Mouse (Mus musculus): ENCODE measurements around the gene Fbxl14. TPM values are rescaled to one million over a fixed set of nuclear protein-coding genes. Genes with fewer than 3 reads are reported as not detected.
"Not testable (repeated sequence)": the region's sequence is repeated elsewhere in the genome, so short reads cannot be mapped to it uniquely, and the experiment has no call there.

Gene Fbxl14
- total RNA-seq, 2 experiments from 2014 or later, result 9.2 to 10.5 TPM

GRCm38 (mm10) chr6:119466921-119467784, 12.3 kb upstream of the Fbxl14 start:
- ATAC-seq (replicated peaks; ENCODE audit: low FRiP score, poor library complexity, severe bottlenecking), result no peak

GRCm38 (mm10) chr6:119467785-119468059, 11.7 kb upstream of the Fbxl14 start:
- ATAC-seq (replicated peaks; ENCODE audit: low FRiP score, poor library complexity, severe bottlenecking), result no peak

- ATAC-seq (replicated peaks; ENCODE audit: low FRiP score, poor library complexity, severe bottlenecking), result no peak
Observed at GRCm38 (mm10) chr6:119470777-119471176, 8.7 kb upstream of the Fbxl14 start.

- peak; percentile 79; the same call in 1 of the 2 replicates for ATAC-seq (replicated peaks; ENCODE audit: low FRiP score, poor library complexity, severe bottlenecking)
Observed at GRCm38 (mm10) chr6:119472135-119472534, 7.3 kb upstream of the Fbxl14 start.

- no peak for ATAC-seq (replicated peaks; ENCODE audit: low FRiP score, poor library complexity, severe bottlenecking)
Observed at GRCm38 (mm10) chr6:119472705-119473104, 6.8 kb upstream of the Fbxl14 start.

GRCm38 (mm10) chr6:119473446-119473845, 6.0 kb upstream of the Fbxl14 start:
- ATAC-seq (replicated peaks; ENCODE audit: low FRiP score, poor library complexity, severe bottlenecking), result no peak

- no peak for ATAC-seq (replicated peaks; ENCODE audit: low FRiP score, poor library complexity, severe bottlenecking)
Observed at GRCm38 (mm10) chr6:119473992-119474391, 5.5 kb upstream of the Fbxl14 start.

- ATAC-seq (replicated peaks; ENCODE audit: low FRiP score, poor library complexity, severe bottlenecking), result no peak
Observed at GRCm38 (mm10) chr6:119475988-119476387, 3.5 kb upstream of the Fbxl14 start.

GRCm38 (mm10) chr6:119477686-119478310, 1.7 kb upstream of the Fbxl14 start:
- no peak for ATAC-seq (replicated peaks; ENCODE audit: low FRiP score, poor library complexity, severe bottlenecking)

GRCm38 (mm10) chr6:119478560-119479342, 717 bp upstream of the Fbxl14 start:
- peak; percentile 77 for ATAC-seq (replicated peaks; ENCODE audit: low FRiP score, poor library complexity, severe bottlenecking)

- ATAC-seq (replicated peaks; ENCODE audit: low FRiP score, poor library complexity, severe bottlenecking), result peak; percentile 38
Observed at GRCm38 (mm10) chr6:119479876-119480705, 623 bp downstream of the Fbxl14 start.

GRCm38 (mm10) chr6:119480706-119481331, 1.4 kb downstream of the Fbxl14 start:
- ATAC-seq (replicated peaks; ENCODE audit: low FRiP score, poor library complexity, severe bottlenecking), result peak; percentile 39

GRCm38 (mm10) chr6:119481741-119482390, 2.4 kb downstream of the Fbxl14 start:
- ATAC-seq (replicated peaks; ENCODE audit: low FRiP score, poor library complexity, severe bottlenecking), result not testable (repeated sequence)

GRCm38 (mm10) chr6:119482958-119483600, 3.6 kb downstream of the Fbxl14 start:
- ATAC-seq (replicated peaks; ENCODE audit: low FRiP score, poor library complexity, severe bottlenecking), result no peak

GRCm38 (mm10) chr6:119485486-119485885, 6.0 kb downstream of the Fbxl14 start:
- ATAC-seq (replicated peaks; ENCODE audit: low FRiP score, poor library complexity, severe bottlenecking), result no peak

GRCm38 (mm10) chr6:119486381-119487084, 7.1 kb downstream of the Fbxl14 start:
- no peak for ATAC-seq (replicated peaks; ENCODE audit: low FRiP score, poor library complexity, severe bottlenecking)

GRCm38 (mm10) chr6:119487085-119487458, 7.6 kb downstream of the Fbxl14 start:
- no peak for ATAC-seq (replicated peaks; ENCODE audit: low FRiP score, poor library complexity, severe bottlenecking)

GRCm38 (mm10) chr6:119487619-119488018, 8.2 kb downstream of the Fbxl14 start:
- no peak for ATAC-seq (replicated peaks; ENCODE audit: low FRiP score, poor library complexity, severe bottlenecking)
